Mouse (Mus musculus) left cerebral cortex, adult 6 months (tissue): ENCODE results near the gene Cst13. TPM values are rescaled to one million over a fixed set of nuclear protein-coding genes. Genes with fewer than 3 reads are reported as not detected.

Experiments used
- long read RNA-seq, 2 experiments: library from polyadenylated mRNA; unstranded; transcript quantifications; one replicate each; pipeline ENCODE4 v2.0.0; 2019 to 2020
- polyA plus RNA-seq: library from polyadenylated mRNA; unstranded; fragments of <200 nt; fragmentation: Nextera tagmentation; gene quantifications from 2 replicates; pipeline ENCODE4 v1.2.3, GENCODE M21; 2021

Cst13 gene
- polyA plus RNA-seq, result not detected in 2 replicates
- long read RNA-seq, experiment 1, result 0 reads
- long read RNA-seq, experiment 2, result 0 reads

GRCm38 (mm10) chr2:148819909-148820308, at the start of gene Cst13:
Gene Cst13, plus strand, starts transcription at chr2:148820081.

GRCm38 (mm10) chr2:148771397-148771796, 48.5 kb upstream of the Cst13 start, which contains the start of gene Cst11:
Gene Cst11, minus strand, starts transcription at chr2:148771497.

GRCm38 (mm10) chr2:148781709-148782108, 38.2 kb upstream of the Cst13 start, which contains the start of gene 8030411F24Rik:
Gene 8030411F24Rik, plus strand, starts transcription at chr2:148782009.

GRCm38 (mm10) chr2:148789142-148789541, 30.7 kb upstream of the Cst13 start, which contains the start of gene Cst12:
Gene Cst12, plus strand, starts transcription at chr2:148789361.

GRCm38 (mm10) chr2:148798485-148798884, 21.4 kb upstream of the Cst13 start, which contains the start of gene Cst8:
Gene Cst8, plus strand, starts transcription at chr2:148798785.

GRCm38 (mm10) chr2:148834912-148835311, 15.0 kb downstream of the Cst13 start, which contains the start of gene Cst9:
Gene Cst9, plus strand, starts transcription at chr2:148835147.

GRCm38 (mm10) chr2:148864966-148865365, 45.1 kb downstream of the Cst13 start, which contains the start of gene 9230104L09Rik:
Gene 9230104L09Rik, minus strand, starts transcription at chr2:148865038.

GRCm38 (mm10) chr2:148875335-148875811, 55.5 kb downstream of the Cst13 start, which contains the start of gene Cst3:
Gene Cst3, minus strand, starts transcription at chr2:148875692.

Other genes with a start within 250 kb of the Cst13 start
- 28.3 and 34.6 TPM in 2 replicates for gene Nxt1, start 147.5 kb upstream of the Cst13 start, polyA plus RNA-seq
- 13.6 and 14.7 TPM in 2 replicates for gene Gzf1, start 139.1 kb upstream of the Cst13 start, polyA plus RNA-seq
- gene Napb, start 87.6 kb upstream of the Cst13 start, polyA plus RNA-seq, result 159 and 210 TPM in 2 replicates
- gene Cstl1, start 69.7 kb upstream of the Cst13 start, polyA plus RNA-seq, result not detected in 2 replicates
- gene Cst11, start 48.6 kb upstream of the Cst13 start, polyA plus RNA-seq, result 0.37 TPM in 1 of 2 replicates, not detected in the other
- not detected in 2 replicates for gene 8030411F24Rik, start 38.1 kb upstream of the Cst13 start, polyA plus RNA-seq
- gene Cst12, start 30.7 kb upstream of the Cst13 start, polyA plus RNA-seq, result not detected in 2 replicates
- not detected in 2 replicates for gene Cst8, start 21.3 kb upstream of the Cst13 start, polyA plus RNA-seq
- gene Cst9, start 15.1 kb downstream of the Cst13 start, polyA plus RNA-seq, result not detected in 2 replicates
- gene 9230104L09Rik, start 45.0 kb downstream of the Cst13 start, polyA plus RNA-seq, result 0.19 TPM in 1 of 2 replicates, not detected in the other
- gene Cst3, start 55.6 kb downstream of the Cst13 start, polyA plus RNA-seq, result 10,036 and 13,475 TPM in 2 replicates
- gene Gm1330, start 183.2 kb downstream of the Cst13 start, polyA plus RNA-seq, result not detected in 2 replicates
- gene Gm10750, start 197.2 kb downstream of the Cst13 start, polyA plus RNA-seq, result not detected in 2 replicates